Mouse (Mus musculus): ENCODE measurements around the gene Zfp598.
"Not testable (repeated sequence)": the region's sequence is repeated elsewhere in the genome, so short reads cannot be mapped to it uniquely, and the experiment has no call there.

The Zfp598 gene

DNA sequence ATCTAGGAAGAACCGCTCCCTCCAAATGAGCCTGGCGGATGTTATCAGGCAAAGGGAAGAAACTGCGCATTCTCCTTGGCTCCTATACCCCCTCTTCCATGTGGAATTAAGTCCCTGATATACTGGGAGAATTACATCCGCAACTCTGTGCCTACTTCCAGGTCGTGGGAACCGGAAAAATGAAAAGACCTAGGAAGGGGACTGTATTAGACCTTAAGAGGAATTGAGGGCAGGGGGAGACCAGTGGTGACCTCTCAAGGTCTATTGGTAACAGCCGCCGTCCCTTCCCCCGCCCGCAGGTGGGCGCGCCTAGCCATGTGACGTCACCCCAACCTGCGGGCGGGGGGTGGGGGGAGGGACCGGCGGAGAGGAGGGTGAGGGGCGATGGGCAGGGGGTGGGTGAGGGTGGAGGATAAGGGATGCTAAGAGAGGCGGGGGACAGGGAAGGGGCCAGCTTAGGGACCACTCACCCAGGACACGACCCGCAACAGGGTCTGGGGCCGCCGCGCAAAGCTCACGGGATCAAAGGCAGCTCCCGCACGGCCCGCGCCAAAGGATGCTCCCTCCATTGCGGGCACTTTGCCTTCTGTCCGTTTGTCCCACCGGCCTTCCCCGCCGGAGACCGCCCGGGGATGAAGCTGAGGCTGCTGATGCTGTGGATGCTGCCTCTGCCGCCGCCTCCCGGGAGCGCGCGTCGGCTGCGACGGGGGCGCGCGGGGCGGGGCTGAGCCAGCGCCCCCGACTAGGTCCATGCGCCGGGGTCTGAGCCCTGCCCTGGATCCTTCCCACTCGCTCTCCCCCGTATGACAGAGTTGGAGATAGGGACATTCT, 20.0 kb downstream of the Zfp598 start, which contains the start of gene Syngr3:
Gene Syngr3, minus strand, starts transcription at position 705 of the 831 bp plus-strand sequence.
- peak; percentile 57 for DNase-seq

GRCm38 (mm10) chr17:24692385-24692784, 22.9 kb downstream of the Zfp598 start:
- DNase-seq = no peak

- DNase-seq = no peak
Measured at GRCm38 (mm10) chr17:24695326-24696010, 26.0 kb downstream of the Zfp598 start.

DNA sequence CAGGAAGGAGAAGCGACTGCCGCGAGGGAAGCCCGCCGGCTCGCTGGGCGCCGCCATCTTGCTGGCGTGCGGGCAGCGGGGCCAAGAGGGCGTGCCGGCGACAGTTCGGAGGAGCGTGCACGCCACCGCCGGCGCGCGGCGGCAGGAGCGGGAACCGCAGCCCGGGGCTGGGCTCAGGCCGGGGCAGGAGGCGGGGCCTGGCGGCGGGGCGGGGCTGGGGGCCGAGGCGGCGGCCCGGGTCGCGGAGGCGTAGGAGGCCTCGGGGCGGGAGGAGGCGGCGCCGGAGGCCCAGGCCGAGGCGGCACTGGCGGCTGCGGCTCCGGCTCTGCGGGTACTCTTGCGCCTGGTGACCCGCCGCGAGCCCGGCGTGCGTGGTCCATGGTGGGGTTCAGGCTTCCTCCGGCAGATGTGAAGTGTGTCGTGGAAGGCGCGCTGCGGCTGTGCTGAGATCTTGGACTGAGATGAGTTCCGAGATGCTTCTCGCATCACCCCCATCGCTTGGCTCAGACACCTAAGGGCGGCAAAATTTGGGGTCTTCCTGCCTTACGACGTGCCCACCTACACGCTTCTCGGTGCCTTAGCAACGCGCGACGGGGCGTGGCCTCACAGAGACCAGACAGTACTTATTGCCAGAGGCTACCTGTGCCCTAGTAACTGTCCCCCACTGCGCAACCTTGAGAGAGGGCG, 26.7 kb downstream of the Zfp598 start, which contains the start of the genes Gfer and Noxo1:
Gene Gfer, minus strand, starts transcription at position 146 of the 687 bp plus-strand sequence.
Gene Noxo1, plus strand, starts transcription at position 224 of the 687 bp plus-strand sequence.
- peak; percentile 85 for DNase-seq

DNA sequence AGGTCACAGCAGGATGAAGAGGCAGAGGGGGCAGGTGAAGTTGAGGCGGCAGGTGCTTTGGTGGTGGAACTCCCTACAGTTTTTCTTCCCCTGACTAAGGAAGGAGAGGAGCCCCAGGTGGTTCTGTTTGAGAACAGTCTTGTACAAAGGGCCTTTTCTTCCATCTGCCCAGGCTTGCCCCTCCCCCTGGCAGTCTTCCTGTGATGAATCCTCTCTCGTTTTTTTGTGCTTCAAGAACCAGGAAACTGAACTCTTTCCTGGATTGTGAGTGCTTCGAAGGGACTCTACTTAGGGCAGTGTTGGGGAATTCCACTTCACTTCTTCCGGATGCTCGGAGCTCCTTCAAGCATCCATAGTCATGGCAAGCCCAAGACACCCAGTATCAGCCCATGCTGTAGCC, 28.5 kb downstream of the Zfp598 start:
- no peak for DNase-seq

DNA sequence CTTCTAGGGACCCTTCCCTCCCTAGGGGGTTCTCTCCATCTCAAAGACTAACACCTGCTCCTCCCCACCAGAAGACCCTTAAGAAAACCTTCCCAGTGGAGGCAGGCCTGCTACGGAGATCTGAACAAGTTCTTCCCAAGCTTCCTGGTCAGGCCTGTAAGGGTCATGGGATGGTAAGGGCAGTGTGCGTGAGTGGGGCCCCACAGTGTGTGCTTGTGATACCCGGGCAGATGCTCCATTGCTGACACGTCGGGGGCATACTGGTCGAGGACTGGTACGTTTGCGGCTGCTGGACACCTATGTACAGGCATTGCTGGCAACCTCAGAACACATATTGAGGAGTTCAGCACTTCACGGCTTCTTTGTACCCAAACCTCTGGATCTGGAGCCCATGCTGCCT, 29.2 kb downstream of the Zfp598 start:
- no peak for DNase-seq

GRCm38 (mm10) chr17:24699473-24699872, 30.0 kb downstream of the Zfp598 start:
- DNase-seq = no peak

DNA sequence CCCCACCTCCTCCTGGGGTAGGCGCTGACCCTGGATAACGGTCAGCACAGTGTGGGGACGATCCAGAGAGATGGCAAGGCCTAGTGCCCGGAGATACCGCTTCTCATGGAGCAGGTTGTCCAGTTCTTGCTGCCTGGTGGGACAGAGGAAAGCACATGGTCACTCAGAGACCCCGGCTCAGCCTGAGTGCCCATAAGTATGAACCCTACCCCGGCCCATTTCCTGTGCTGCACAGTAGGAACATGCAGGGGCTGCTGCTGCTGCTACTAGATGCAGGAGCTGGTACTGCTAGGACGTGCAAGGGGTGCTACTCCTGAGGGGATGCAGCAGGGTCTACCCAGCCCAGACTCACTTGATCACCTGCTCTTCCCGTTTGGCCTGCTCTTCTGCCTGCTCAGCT, 31.8 kb downstream of the Zfp598 start:
- no peak for DNase-seq

DNA sequence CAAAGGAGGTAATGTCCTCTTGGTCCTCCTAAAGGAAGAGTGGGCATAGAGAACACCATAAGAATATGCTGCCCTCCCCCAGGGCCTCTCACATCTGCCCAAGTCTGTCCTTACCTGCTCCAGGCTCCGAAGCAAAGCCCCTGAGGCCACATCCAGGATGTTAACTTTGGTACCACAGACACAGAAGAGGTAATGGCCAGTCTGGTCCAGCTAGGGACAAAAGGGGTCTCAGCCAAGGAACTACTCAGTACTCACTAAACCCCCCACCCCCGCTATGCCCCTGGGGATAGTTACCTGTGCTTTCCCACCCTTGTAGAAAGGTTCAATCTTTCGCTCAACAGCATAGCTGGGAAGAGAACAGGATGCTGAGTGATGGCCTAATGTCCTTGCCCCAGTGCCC, 36.3 kb downstream of the Zfp598 start:
- no peak for DNase-seq

DNA sequence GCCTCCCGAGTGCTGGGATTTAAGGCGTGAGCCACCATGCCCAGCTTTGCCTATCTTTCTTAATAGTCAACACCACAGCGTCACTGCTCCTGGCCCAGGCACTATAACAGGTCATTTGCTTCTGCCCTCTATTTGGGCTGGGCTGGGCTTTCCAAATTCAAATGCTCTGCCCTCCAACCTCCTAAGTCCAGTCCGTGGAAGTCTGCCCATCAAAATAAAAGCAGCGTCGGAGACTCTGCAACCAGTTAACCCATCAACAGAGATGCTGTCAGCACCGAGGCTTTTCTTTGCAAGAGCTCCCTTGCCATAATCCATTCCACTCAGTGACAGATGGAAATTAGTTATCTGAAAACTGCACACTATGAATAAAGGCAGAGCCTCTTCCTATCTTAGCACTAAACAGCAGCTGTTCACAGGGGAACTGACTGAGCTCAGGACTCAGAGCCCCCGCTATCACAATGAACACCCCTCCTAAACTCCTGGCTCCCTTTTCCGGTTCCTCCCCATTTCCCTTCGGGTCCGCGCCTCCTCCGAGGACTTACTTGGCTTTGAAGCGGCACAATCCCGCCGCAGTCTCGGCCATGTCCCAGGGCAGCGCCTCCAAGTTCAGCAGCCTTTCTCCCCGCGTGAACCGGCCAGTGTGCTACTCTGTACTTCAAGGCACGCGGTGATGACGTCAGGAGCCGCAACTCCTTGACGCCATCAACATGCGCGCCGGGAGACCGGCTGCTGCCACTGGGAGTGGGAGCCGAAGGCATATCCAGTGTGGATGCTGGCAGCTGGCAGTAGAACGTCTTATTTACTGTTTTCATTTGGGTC, 37.7 kb downstream of the Zfp598 start, which contains the start of gene Tbl3:
Gene Tbl3, minus strand, starts transcription at position 679 of the 819 bp plus-strand sequence.
- DNase-seq = peak; percentile 94

DNA sequence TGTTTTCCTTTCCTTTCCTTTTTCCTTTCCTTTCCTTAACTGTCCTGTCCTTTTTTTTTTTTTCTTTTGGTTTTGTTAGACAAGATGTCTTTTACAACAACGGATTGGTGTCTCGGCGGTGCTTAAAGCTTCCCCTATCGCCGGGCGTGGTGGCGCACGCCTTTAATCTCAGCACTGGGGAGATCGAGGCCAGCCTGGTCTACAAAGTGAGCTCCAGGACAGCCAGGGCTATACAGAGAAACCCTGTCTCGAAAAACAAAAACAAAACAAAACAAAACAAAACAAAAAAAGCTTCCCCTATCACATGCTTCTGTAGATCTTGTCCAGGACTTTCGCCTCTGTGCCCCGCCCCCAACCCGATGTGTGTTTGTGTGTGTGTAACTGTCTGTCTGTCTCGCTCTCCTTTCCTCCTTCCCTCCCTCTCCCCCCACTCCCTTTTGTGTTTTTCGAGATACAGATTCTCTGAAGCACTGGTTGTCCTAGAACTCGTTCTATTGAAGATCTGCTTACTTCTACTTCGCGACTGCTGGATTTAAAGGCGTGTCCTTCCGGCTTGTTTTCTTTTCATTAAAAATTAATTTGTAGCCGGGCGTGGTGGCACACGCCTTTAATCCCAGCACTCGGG, 38.4 kb downstream of the Zfp598 start:
- DNase-seq = no peak

DNA sequence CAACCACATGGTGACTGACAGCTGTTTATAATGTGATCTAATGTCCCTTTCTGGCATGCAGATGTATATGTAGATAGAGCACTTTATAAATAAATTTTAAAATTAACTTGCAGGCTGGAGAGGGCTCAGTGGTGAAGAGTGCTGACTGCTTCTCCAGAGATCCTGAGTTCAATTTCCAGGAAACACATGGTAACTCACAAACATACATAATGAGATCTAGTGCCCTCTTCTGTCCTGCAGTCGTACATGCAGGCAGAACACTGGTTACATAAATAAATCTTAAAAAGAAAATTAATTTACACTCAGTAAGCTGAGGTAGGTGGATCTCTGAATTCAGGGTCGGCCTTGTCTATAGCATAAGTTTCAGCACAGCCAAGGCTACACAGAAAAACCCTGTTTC, 39.2 kb downstream of the Zfp598 start:
- no peak for DNase-seq

- DNase-seq = no peak
Measured at GRCm38 (mm10) chr17:24715556-24715955, 46.1 kb downstream of the Zfp598 start.

GRCm38 (mm10) chr17:24716166-24716682, 46.7 kb downstream of the Zfp598 start:
- no peak for DNase-seq

GRCm38 (mm10) chr17:24717943-24718342, 48.5 kb downstream of the Zfp598 start, which contains the start of the genes Rnf151 and Rps2:
Gene Rnf151 (minus strand): TSS chr17:24718063.
Gene Rps2 (plus strand): TSS chr17:24718116.
- no peak for DNase-seq

DNA sequence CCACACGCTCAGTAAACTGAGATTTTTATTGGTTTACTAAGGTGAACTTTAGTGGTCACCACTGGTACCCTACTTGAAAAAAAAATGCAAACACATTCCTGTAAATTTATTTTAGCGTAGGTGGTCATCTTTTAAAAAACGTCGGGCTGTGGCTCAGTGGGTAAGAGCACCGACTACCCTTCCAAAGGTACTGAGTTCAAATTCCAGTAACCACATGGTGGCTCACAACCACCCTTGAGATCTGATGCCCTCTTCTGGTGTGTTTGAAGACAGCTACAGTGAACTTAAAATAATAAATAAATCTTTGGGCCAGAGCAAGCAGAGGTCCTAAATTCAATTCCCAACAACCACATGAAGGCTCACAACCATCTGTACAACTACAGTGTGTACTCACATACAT, 49.5 kb downstream of the Zfp598 start:
- DNase-seq = not testable (repeated sequence)

- DNase-seq = peak; percentile 99
Measured at GRCm38 (mm10) chr17:24719494-24720222, 50.2 kb downstream of the Zfp598 start.

GRCm38 (mm10) chr17:24720616-24721015, 51.1 kb downstream of the Zfp598 start:
- DNase-seq = not testable (repeated sequence)

DNA sequence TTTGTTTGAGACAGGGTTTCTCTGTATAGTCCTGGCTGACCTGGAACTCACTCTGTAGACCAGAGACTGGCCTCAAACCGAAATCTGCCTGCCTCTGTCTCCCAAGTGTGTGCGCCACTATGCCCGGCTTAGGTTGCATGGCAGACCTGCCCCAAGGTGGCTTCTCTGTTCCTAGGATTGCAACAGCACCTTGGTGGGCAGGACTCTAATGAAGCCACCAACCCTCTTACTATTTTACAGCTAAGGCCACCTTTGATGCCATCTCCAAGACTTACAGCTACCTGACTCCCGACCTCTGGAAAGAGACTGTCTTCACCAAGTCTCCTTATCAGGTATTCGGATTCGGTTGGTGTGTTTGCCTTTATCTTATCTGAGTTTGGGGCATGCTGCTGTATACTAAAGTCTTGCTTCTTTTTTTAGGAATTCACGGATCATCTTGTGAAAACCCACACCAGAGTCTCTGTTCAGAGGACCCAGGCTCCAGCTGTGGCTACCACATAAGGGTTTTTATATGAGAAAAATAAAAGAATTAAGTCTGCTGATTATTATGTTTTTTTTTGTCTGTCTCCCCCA, 52.0 kb downstream of the Zfp598 start:
- not testable (repeated sequence) for DNase-seq

DNA sequence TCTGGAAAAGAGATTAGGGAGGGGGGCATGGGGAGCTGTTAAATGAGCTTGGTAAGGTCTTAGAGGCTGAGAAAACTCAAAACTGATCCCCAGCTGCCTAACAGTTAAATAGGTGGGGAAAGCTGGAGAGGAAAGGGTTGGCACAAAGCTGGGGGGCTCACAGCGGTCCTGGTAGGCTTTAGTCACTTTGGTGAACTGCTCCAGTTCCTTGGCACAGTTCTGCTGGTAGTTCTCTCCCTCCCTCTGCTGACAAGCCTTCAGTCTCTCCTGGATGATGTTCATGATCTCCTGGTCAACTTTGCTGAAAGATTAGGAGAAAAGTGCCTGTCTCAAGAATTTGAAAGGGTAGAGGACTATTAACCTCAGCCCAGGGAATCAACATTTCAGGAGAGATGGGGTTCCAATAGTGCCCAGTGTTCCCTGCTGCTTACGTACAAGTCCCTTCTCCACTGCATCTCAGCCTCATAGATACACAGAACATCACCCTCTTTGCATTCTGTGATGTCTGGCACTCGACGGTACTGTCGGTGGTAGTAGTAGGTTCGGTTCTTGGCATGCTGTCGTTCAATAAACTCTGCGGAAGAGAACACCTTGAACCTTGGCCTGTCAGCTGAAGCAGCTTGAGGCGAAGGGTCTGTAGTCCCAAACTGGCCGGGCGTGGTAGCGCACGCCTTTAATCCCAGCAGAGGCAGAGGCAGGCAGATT, 52.9 kb downstream of the Zfp598 start:
- no peak for DNase-seq

Measured in right cerebral cortex, postnatal 14 days (tissue).